Mouse (Mus musculus) adrenal gland, postnatal 36 days (tissue): ENCODE measurements at regions not wholly inside any gene's neighbourhood (a gene's known extent, or its start where the extent isn't known, plus 50 kb on each side); places are given as distances from the start of the nearest gene placed in this dataset.
"Not testable (repeated sequence)": the region's sequence is repeated elsewhere in the genome, so short reads cannot be mapped to it uniquely, and the experiment has no call there.

Experiments used
- DNase-seq, 2 experiments: peaks; one replicate each; pipeline ENCODE4 v3.0.0; 2021; ENCODE audit warnings: mixed read lengths in 1 of 2

DNA sequence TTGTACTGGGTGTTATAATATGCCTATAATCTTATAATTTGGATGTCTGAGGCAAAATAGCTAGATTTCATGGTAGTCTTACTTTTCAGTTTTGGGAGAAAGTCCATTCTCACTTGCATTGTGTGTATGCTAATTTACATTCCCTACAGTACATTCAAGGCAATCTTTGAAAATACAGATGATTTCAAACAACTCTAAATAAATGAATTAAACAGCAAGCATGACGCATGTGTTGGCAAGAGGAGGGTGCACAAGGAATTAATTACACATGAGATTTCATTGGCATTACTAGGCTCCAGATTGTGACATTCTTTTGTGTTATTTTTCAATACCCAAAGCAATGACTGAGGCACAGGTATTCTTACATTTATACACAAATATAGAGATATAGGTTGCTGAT, 495.2 kb upstream of the Cypt12 start:
- no peak for DNase-seq

DNA sequence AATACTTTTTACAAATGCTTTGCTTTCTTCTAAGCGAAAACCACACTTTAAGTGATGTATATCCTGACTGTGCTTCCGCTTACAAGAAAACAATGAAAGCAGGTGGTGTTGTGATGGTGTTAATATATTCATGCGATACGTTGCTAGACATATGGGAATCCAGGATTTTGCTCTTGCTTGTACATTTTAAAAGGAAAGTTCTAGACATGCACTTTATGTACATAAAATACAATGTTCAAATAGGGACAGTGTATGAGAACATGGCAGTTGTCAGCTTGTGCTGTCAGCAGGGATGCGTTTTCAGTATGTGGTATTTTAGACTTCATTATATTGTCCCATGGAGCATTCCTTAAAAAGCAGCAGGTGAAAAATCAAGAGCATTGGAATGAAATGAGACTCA, 487.7 kb upstream of the Cypt12 start:
- no peak for DNase-seq

GRCm38 (mm10) chr3:17461365-17461764, 486.8 kb upstream of the Cypt12 start:
- DNase-seq: peak; percentile 8 to 9

DNA sequence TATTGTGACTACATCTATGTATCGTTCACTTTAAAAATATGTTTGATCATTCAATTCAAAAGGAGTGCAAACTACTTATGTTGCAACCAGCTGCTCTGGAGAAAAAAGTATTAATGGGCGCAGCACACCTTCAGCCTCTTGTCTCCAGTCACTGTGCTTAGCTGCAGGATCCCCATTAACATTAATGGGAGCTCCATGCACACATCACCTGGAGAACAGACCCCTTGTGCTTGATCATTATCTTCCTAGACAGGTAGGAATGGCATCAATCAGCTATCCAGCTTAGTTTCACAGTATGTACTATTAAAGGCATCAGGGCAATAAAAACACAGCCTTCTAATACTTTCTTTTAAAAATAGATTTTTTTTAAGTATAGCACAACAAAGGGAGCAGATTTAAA, 474.4 kb upstream of the Cypt12 start:
- DNase-seq: no peak

- DNase-seq: no peak
Measured at GRCm38 (mm10) chr3:17489240-17490142, 458.7 kb upstream of the Cypt12 start.

- no peak for DNase-seq
Measured at GRCm38 (mm10) chr3:17490632-17491031, 457.6 kb upstream of the Cypt12 start.

DNA sequence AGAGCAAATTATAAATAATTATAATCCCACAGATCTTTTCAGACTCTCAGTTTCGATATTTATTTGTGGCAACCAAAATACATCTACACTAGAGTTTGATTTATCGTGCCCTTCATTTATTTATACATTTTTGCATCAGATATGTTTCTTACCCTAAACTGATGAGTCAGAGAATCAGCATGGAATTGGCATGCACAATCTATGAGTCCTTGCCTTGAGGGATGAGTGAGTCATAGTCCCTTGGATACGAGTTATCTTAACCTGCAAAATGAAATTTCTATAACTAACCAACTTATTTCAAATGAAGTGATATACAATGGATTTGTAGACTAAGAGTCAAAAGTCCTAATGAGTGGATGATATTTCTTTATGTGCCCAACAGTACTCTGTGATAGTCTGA, 449.9 kb upstream of the Cypt12 start:
- DNase-seq: no peak

GRCm38 (mm10) chr3:17501556-17501955, 446.7 kb upstream of the Cypt12 start:
- DNase-seq: no peak

DNA sequence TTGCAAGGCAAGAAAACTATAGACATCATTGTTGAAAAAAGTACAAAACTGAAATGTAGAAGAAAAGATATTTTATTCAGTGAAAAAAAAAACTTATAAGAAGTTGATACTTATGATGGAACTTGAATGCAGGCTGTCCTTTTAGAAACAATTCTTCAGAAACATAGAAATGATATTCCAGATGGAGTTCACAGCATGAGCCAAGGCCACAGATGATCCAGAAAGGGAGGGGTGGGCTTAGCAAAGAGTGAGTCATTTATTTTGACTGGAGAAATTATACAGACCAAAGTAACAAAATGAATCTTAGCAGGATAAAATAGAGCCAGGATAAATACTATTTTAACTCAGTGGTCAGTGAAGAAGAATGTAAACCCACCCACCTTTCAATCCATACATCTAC, 406.9 kb upstream of the Cypt12 start:
- DNase-seq: no peak

GRCm38 (mm10) chr3:17547559-17548059, 400.6 kb upstream of the Cypt12 start:
- no peak for DNase-seq

DNA sequence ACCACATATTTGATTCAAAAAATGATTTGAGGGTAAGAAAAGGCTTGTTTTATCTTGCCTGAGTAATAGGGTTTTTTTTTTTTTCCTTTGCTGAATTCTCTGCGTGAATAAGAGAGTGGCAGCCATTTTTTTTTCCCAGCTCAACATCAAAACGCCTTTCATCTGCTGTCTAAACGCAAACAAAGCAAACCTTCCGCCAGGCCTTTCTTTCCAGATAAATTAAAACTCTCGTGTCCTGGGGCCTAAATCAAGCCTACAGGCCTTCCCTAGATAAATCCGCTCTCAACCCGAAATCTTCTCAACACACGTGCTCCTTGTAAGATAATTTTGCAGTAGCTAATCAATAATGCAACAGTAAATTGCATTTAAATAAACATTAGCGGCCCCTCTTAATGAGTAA, 365.7 kb upstream of the Cypt12 start:
- no peak for DNase-seq

DNA sequence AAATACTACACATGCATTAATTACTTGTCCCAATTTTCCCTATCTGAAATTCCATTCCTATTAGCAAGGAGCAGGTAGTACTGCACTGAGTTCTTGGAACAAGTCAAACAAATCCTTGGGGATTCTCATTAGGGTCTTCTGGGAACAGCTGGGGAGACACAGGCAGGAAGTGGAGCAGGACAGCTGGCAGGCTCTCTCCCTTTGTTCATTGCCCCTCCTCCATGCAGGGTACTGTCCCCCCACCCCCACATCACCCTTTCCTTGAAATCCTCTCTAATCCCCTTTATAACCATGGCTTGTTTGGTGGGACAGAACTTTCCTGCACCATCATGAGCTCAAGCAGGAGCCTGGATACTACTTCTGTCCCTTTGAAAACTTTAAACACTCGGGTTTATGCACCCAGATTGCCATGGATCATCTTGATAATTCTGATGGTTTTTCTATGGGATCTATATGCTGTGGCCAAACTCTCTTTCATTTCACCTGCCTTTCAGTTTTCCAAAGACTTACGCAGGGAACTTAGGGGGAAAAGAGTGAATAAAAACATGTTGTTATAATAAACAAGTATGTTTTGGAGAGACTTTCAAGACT, 358.2 kb upstream of the Cypt12 start:
- DNase-seq: no peak

- DNase-seq: no peak
Measured at GRCm38 (mm10) chr3:17592463-17592862, 355.7 kb upstream of the Cypt12 start.

- no peak for DNase-seq
Measured at GRCm38 (mm10) chr3:17596365-17596764, 351.8 kb upstream of the Cypt12 start.

DNA sequence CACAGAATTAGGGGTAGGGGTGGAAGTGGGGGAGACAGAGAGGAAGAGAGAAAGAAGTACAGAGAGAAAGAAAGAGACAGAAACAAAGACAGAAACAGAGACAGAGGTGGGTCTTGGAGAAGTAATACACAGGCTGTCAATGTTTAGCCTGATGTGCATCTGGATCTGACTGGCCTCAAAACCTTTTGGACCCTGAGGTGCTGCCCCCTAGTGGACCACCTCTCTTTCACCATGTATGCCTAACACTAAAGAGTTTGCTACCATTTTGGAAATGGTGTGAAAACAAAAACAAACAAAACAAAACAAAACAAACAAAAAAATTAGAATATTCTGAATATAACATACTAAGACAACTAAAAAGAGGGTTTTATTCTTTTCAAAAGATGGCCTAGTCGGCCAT, 334.7 kb upstream of the Cypt12 start:
- DNase-seq: peak; percentile 1 to 25

GRCm38 (mm10) chr3:17616439-17617070, 331.7 kb upstream of the Cypt12 start:
- DNase-seq: no peak

GRCm38 (mm10) chr3:17619489-17619888, 328.7 kb upstream of the Cypt12 start:
- DNase-seq: no peak

- DNase-seq: no peak
Measured at GRCm38 (mm10) chr3:17619890-17620289, 328.3 kb upstream of the Cypt12 start.

DNA sequence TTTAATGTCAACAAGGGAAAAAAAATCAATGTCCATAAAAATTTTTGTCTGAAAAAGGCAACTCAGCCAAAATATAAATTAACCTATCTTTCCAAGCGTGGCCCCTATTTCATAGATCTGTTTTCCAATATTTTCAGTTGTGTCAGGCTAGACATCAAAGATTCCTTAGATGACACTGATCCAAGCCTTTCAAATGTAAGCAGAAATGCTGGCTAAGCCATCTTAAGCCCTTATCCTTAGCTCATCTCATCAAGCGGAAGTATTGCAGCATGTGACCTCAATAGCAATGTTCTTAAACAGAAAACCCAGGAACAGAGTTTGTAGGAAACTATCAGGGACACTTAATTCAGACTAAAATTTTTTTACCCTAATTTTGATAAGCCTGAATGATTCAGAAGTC, 327.8 kb upstream of the Cypt12 start:
- no peak for DNase-seq

DNA sequence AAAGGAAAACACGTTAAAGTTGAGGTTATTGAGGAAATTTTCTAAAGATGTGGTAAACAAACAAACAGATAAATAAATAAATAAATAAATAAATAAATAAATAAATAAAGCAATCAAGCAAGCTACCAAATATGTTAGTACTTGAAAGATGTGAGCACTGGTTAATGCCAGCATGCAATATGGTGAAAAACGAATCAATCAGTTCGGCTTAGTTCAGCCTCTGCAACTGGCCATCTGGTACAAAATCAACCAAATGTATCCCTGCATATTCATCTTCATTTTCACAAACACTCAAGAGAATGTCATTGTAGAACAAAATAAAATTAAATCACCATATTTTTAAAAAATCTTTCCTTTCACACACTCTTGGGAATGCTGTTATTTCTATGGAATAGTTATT, 315.7 kb upstream of the Cypt12 start:
- DNase-seq: no peak

- DNase-seq: no peak
Measured at GRCm38 (mm10) chr3:17636276-17636675, 311.9 kb upstream of the Cypt12 start.

DNA sequence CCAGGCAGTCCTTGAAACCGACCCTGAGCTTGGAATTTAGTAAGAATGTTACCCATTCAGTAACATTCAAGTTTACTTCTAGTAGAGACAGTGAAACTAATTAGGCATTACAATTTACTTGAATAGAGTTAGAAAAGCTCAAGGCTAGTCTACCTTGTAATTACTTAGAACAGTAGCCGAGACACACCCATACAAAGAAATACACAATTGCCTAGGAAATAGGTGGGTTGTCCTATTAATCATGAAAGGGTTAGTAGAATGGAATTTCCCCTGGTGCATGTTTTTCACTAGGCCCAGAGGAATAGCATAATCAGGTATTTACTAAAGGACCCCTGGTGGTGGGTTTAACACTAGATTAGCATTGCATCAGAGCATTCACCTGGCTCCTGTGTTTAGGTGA, 288.2 kb upstream of the Cypt12 start:
- DNase-seq: not testable (repeated sequence)

- no peak for DNase-seq
Measured at GRCm38 (mm10) chr3:17661987-17662386, 286.2 kb upstream of the Cypt12 start.
